Mouse (Mus musculus): ENCODE measurements around the gene Klhl32.
A peak's percentile ranks its signal among the peaks of the same experiment; 100 is the strongest.

Klhl32 gene

GRCm38 (mm10) chr4:24631177-24631911, 219.6 kb downstream of the Klhl32 start:
- DNase-seq (ENCODE audit: low read depth, low spot score): peak; percentile 2

- no peak for DNase-seq (ENCODE audit: low read depth, low spot score)
These were observed 220.5 kb downstream of the Klhl32 start for GRCm38 (mm10) chr4:24630430-24630829.

GRCm38 (mm10) chr4:24627871-24628270, 223.1 kb downstream of the Klhl32 start:
- no peak for DNase-seq (ENCODE audit: low read depth, low spot score)

- no peak for DNase-seq (ENCODE audit: low read depth, low spot score)
These were observed 224.2 kb downstream of the Klhl32 start for GRCm38 (mm10) chr4:24626686-24627085.

- DNase-seq (ENCODE audit: low read depth, low spot score): no peak
These were observed 224.9 kb downstream of the Klhl32 start for GRCm38 (mm10) chr4:24625951-24626584.

- no peak for DNase-seq (ENCODE audit: low read depth, low spot score)
These were observed 229.3 kb downstream of the Klhl32 start for GRCm38 (mm10) chr4:24621422-24622187.

GRCm38 (mm10) chr4:24620440-24620839, 230.5 kb downstream of the Klhl32 start:
- DNase-seq (ENCODE audit: low read depth, low spot score): no peak

- DNase-seq (ENCODE audit: low read depth, low spot score): no peak
These were observed 230.9 kb downstream of the Klhl32 start for GRCm38 (mm10) chr4:24620005-24620404.

GRCm38 (mm10) chr4:24609564-24609963, 241.4 kb downstream of the Klhl32 start:
- no peak for DNase-seq (ENCODE audit: low read depth, low spot score)

- DNase-seq (ENCODE audit: low read depth, low spot score): no peak
These were observed 241.8 kb downstream of the Klhl32 start for GRCm38 (mm10) chr4:24609085-24609484.

GRCm38 (mm10) chr4:24601711-24602110, 249.2 kb downstream of the Klhl32 start:
- DNase-seq (ENCODE audit: low read depth, low spot score): no peak

GRCm38 (mm10) chr4:24598637-24599036, 252.3 kb downstream of the Klhl32 start:
- DNase-seq (ENCODE audit: low read depth, low spot score): no peak

GRCm38 (mm10) chr4:24596942-24597611, 253.8 kb downstream of the Klhl32 start:
- no peak for DNase-seq (ENCODE audit: low read depth, low spot score)

GRCm38 (mm10) chr4:24594824-24595223, 256.1 kb downstream of the Klhl32 start:
- no peak for DNase-seq (ENCODE audit: low read depth, low spot score)

- no peak for DNase-seq (ENCODE audit: low read depth, low spot score)
These were observed 266.9 kb downstream of the Klhl32 start for GRCm38 (mm10) chr4:24583997-24584396.

GRCm38 (mm10) chr4:24582295-24582694, 268.6 kb downstream of the Klhl32 start:
- no peak for DNase-seq (ENCODE audit: low read depth, low spot score)

- DNase-seq (ENCODE audit: low read depth, low spot score): no peak
These were observed 273.3 kb downstream of the Klhl32 start for GRCm38 (mm10) chr4:24577594-24577993.

GRCm38 (mm10) chr4:24574276-24574675, 276.6 kb downstream of the Klhl32 start:
- DNase-seq (ENCODE audit: low read depth, low spot score): peak; percentile 63

GRCm38 (mm10) chr4:24568989-24569556, 281.9 kb downstream of the Klhl32 start:
- DNase-seq (ENCODE audit: low read depth, low spot score): no peak

GRCm38 (mm10) chr4:24568026-24568425, 282.9 kb downstream of the Klhl32 start:
- no peak for DNase-seq (ENCODE audit: low read depth, low spot score)

Data from retina, postnatal 7 days (tissue).